Mouse (Mus musculus): ENCODE results near the gene Nfe2.
A peak's percentile ranks its signal among the peaks of the same experiment; 100 is the strongest.

GRCm38 (mm10) chr15:103239685-103240159 lies 18.5 kb downstream of the Nfe2 start, which contains the start of gene Cbx5:
- TF ChIP-seq ZC3H11A (IDR thresholded peaks at IDR 0.05; ENCODE audit: low read depth, low read length) (no peak), EP300 (IDR thresholded peaks at IDR 0.05; ENCODE audit: low read length) (no peak), CHD1 (IDR thresholded peaks at IDR 0.05; ENCODE audit: low read depth, low read length) (no peak), CTCF (conservative IDR thresholded peaks at IDR 0.05 in 1 of 2, IDR thresholded peaks at IDR 0.05 in 1 of 2; ENCODE audit: low read depth in 2 of 2, low read length in 2 of 2) (no peak), CHD2 (IDR thresholded peaks at IDR 0.05; ENCODE audit: low read length) (no peak), USF1 (IDR thresholded peaks at IDR 0.05; ENCODE audit: low read depth, low read length) (no peak), JUN (IDR thresholded peaks at IDR 0.05; ENCODE audit: insufficient read depth, low read depth, low read length) (no peak), POLR2A (IDR thresholded peaks at IDR 0.05; ENCODE audit: low read depth, low read length) (peak; percentile 84), UBTF (IDR thresholded peaks at IDR 0.05; ENCODE audit: low read depth, low read length) (no peak), TBP (conservative IDR thresholded peaks at IDR 0.05; ENCODE audit: low read depth, low read length) (no peak), SIN3A (IDR thresholded peaks at IDR 0.05; ENCODE audit: low read length) (no peak; the same call in 1 of the 2 replicates)

Measured in CH12.LX (cell line).